Mouse (Mus musculus) WW6 (cell line): Measurements from ENCODE around the gene Nin.
"Not testable (repeated sequence)": the region's sequence is repeated elsewhere in the genome, so short reads cannot be mapped to it uniquely, and the experiment has no call there.

Source experiments
- DNase-seq: peaks from one replicate; pipeline ENCODE4 v3.0.0-alpha.2; 2013; ENCODE audit warnings: low read depth, low spot score

Nin gene

DNA sequence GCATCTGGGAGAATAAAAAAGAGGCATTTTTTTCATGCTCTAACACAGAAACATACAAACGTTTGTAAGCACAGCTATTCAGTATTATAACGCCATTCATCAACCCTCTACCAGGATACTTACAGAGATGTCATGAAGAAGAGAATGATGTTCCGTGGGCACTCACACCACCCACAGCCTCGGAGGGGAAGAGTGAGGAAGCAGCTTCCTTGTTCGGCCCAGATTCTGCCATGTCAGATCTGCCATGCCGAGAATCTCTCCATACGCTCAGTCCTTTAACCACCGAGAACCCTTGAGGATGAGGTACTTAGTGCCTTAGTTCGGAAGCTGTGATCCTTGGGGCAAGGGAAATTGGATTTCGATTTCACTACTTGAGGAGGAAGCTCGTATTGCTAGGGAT, at the start of gene Nin:
Nin (minus strand) TSS at position 367 of the 400 bp plus-strand sequence.
- no peak for DNase-seq

DNA sequence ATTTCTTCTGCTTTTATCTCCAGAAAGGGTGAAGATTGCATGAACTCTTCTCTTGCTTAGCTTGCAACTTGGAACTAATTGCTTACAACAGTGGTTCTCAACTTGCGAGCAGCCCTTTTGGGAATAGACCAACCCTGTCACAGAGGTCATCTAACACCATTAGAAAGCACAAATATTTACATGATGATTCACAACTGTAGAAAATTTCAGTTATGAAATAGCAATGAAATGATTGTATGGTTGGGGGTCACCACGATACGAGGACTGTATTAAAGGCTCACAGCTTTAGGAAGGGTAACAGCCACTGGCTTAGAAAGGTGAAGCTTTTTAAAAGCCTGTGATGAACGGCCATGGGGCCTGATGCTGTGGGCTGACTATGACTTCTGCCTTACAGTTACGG, 47.5 kb upstream of the Nin start:
- no peak for DNase-seq

- DNase-seq: no peak
Measured at GRCm38 (mm10) chr12:70157292-70158066, 44.0 kb upstream of the Nin start.

- no peak for DNase-seq
Measured at GRCm38 (mm10) chr12:70156222-70156621, 42.7 kb upstream of the Nin start.

GRCm38 (mm10) chr12:70153842-70154241, 40.3 kb upstream of the Nin start, which contains the start of gene Abhd12b:
Gene Abhd12b, plus strand, starts transcription at chr12:70154142.
- no peak for DNase-seq

DNA sequence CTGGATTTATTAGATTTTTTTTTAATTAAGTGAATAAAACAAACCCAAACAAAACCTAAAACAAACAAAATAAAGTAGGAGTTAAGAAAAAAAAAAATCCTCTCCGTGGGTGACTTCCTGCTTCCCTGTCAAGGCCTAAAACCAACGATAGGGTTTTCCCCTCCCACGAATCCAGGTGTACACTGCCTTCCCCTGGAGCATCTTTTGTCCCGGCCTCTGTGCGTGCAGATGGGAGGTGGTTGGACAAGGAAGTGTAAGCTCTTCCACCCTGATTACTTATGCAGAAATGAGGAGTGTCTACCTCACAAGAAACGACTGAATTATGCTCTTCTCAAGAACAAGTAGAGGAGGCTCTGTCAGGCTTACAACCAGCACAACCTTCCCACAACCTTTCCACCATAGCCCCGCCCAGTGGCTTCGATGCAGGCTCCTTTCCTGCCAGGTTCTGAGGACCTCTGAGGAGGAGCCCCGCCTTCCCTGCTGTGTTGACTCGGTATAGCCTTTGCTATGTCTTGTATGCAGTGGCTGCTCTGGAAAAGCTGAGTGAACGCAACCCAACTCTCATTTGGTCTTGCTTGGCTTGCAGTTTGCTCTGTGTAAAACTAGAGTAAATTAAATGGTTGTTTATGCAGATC, 35.2 kb upstream of the Nin start:
- no peak for DNase-seq

- no peak for DNase-seq
Measured at GRCm38 (mm10) chr12:70147986-70148630, 34.6 kb upstream of the Nin start.

DNA sequence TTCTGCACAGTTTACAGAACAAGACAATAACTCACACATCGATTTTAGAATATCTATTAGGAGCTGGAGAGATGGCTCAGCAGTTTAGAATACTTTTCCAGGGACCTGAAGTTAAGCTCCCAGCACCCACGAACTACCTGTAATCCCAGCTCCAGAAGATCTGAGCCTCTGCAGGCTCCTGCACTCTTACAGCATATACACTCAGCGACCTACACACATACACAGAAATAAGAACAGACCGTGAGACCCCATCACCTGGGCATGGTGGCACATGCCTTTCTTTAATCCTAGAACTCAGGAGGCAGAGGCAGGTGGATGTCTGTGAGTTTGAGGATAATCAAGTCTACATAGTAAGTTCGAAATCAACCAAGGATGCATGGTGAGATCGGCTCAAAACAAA, 32.1 kb upstream of the Nin start:
- no peak for DNase-seq

GRCm38 (mm10) chr12:70144637-70145448, 31.3 kb upstream of the Nin start:
- no peak for DNase-seq

GRCm38 (mm10) chr12:70144106-70144587, 30.6 kb upstream of the Nin start:
- not testable (repeated sequence) for DNase-seq

- DNase-seq: no peak
Measured at GRCm38 (mm10) chr12:70140993-70141576, 27.6 kb upstream of the Nin start.

DNA sequence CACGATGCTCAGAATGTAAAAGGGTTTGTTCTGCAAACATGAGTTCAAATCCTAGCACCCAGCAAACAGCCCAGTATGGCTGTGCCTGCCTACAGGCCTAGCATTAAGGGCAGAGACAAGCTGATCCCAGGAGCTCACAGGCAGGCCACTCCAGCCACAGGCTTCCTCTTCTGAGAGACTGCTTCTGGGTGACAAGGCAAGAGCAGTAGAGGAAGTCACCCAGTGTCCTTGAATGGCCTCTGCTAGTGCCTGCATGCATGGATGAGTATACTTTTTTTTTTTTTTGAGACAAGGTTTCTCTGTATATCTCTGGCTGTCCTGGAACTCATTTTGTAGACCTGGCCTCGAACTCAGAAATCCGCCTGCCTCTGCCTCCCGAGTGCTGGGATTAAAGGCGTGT, 27.0 kb upstream of the Nin start:
- no peak for DNase-seq

DNA sequence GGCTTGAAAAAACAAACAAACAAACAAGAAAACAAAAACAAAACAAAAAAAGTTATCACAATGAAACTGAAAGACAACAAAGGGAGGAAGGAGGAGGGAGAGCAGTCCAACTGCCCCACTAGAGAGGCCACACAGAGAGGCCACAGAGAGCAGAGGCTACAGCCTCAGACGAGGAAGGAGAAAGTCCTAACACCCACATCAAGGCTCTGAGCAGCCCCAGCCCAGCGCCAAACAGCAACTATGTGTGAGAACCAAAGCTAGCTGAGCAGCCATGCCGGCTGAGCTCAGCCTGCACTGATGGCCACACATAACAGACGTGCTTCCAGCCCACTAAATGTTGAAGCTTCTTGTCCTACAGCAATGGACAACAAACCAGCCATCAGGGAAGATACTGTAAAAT, 26.4 kb upstream of the Nin start:
- DNase-seq: no peak

DNA sequence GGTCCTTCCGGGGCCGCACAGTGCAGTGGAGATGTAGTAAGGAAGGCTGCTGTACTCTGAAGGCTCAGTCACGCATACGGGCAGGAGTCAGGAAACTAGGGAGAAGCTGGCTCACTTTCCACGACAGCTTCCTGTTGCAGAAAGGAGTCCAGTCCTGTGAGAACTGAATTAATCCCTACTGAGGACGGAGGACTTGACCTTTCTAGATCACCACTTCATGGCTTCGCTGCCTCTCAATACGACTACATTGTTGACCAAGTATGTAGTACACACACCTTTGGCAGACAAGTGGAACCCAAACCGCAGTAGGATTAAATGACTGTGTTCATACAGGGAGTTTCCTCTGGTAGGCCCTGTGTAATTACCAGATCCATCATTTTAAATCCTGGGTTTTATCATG, 24.1 kb upstream of the Nin start:
- DNase-seq: no peak

- no peak for DNase-seq
Measured at GRCm38 (mm10) chr12:70137095-70137494, 23.6 kb upstream of the Nin start.

- DNase-seq: no peak
Measured at GRCm38 (mm10) chr12:70136185-70136756, 22.8 kb upstream of the Nin start.

DNA sequence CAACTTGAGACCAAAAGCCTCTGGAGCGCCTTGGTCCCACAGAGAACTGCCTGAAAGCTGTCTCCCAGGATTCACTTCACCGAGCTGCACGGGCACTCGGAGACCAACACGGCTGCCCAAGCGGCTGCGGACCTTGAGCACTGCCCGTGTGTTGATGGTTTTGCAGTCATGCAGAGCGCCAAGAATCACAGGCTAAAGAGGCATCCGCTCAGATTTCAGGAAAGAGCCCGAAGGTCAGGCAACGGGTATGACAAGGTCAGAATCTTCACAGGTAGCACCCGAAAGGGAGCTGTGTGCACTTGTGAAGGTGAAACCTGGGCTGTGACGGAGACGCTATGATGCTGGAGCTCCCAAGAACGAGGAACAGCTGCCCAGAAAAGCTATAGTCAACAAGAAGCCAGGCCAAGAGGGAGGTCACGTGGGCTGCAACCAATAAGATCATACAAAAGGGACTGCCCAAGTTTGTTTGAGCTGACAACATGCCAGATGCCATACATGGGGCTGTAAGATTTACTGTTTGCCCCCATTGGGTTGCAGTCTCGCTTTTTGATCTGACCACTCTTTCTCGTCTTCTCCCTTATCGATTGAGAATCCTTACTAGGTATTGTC, 21.2 kb upstream of the Nin start:
- no peak for DNase-seq

DNA sequence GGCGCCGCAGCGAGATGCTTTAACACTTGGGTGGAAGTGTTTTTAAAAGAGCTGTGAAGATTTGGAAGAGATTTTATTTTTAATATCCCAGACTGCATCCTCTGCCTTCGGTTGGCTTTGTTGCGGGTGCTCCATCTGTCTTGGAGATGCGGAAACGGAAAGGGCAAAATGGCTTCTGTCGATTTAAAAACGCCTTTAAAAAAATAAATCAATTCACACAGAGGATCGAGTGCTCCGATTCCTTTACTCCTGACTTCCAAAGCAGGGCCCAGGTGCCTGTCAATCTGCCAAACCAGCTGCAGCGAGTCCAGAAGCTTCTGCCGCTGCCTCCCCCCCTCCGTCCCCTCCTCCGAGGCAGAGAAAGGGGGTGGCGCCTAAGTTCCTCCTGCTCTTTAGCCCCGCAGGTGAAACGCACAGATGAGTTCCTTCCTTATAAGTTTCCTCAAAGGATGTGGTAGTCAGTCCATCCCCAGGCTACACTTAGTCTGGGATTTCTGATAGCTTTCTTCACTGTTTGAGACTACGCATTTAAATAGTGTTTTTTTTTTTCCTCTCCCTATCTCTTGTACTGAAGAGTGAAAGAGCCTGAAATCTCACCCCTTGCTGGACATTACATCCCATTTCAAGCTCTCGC, 17.6 kb upstream of the Nin start:
- DNase-seq: no peak

GRCm38 (mm10) chr12:70129105-70129504, 15.6 kb upstream of the Nin start:
- no peak for DNase-seq

GRCm38 (mm10) chr12:70126626-70127025, 13.1 kb upstream of the Nin start:
- DNase-seq: no peak
